Mouse (Mus musculus): ENCODE measurements around the gene Zfp365.

- TF ChIP-seq HCFC1 (IDR thresholded peaks at IDR 0.05; ENCODE audit: low read depth, low read length) (no peak), POLR2A (IDR thresholded peaks at IDR 0.05; ENCODE audit: low read depth, low read length) (no peak), CTCF (conservative IDR thresholded peaks at IDR 0.05 in 1 of 2, IDR thresholded peaks at IDR 0.05 in 1 of 2; ENCODE audit: low read depth in 2 of 2, low read length in 2 of 2) (no peak), MAZ (IDR thresholded peaks at IDR 0.05; ENCODE audit: low read depth, low read length) (no peak), EP300 (IDR thresholded peaks at IDR 0.05; ENCODE audit: low read length) (no peak), MXI1 (IDR thresholded peaks at IDR 0.05; ENCODE audit: low read depth, low read length) (no peak), NRF1 (IDR thresholded peaks at IDR 0.05; ENCODE audit: low read depth, low read length) (no peak), BHLHE40 (IDR thresholded peaks at IDR 0.05; ENCODE audit: low read depth, low read length) (no peak), ELF1 (IDR thresholded peaks at IDR 0.05; ENCODE audit: low read depth, low read length) (no peak), USF1 (IDR thresholded peaks at IDR 0.05; ENCODE audit: low read depth, low read length) (no peak), E2F4 (IDR thresholded peaks at IDR 0.05; ENCODE audit: insufficient replicate concordance, low read depth, low read length) (no peak)
These were observed 43.5 kb upstream of the Zfp365 start for GRCm38 (mm10) chr10:67955982-67956381.
